Mouse (Mus musculus): Measurements from ENCODE around the gene Foxj1. TPM values are rescaled to one million over a fixed set of nuclear protein-coding genes. Genes with fewer than 3 reads are reported as not detected.

The Foxj1 gene
- total and polyA plus RNA-seq, 3 experiments, result 0.05 to 0.11 TPM; not detected in 1

DNA sequence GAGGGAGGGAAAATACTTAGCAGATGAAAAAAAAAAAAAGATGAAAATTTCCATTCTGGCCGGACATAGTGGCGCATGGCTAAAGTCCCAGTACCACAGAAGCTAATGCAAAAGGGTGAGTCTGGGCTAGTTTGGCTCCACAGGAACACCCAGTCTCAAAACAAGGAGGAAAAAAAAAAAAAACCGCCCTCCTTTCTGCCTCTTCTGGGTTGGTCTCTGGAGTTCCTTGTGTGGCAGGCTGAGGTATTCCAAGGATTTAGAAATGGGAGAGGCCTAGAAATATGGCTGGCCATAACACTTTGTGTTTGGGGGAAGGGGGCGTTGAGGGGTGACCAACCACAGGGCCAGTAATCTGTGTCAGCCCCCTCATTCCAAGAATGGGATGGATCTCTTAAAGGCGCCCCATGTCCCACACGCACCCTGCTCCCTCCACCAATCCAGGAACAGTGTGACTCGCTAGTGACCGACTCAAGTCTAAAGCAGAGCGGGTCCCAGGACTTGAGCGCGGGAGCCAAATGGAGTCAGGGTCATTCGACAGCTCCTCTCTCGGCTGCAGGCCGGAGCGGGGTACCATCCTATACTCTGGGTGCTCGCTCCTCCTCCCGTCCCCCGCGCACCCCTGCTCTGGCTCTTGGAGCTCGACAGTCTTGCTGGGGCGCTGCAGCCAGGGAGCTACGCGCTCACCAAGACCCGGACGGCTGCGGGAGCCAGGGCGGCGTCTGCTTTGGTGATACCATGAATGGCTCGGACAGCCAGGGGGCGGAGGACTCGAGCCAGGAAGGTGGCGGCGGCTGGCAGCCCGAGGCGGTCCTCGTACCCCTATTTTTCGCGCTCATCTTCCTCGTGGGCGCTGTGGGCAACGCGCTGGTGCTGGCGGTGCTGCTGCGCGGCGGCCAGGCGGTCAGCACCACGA, 54.2 kb downstream of the Foxj1 start, which contains the start of gene Galr2:
Gene Galr2 (plus strand): TSS at position 189 of the 913 bp plus-strand sequence.
- ATAC-seq (ENCODE audit: extremely low read depth, insufficient number of reproducible peaks, low FRiP score, poor library complexity, severe bottlenecking), result no peak
- no peak for TF ChIP-seq TAL1 (conservative IDR thresholded peaks at IDR 0.05; ENCODE audit: low read depth, low read length)
- TF ChIP-seq POLR2AphosphoS5 (IDR thresholded peaks at IDR 0.05; ENCODE audit: insufficient replicate concordance, low read depth, low read length), result no peak
- no peak for TF ChIP-seq GATA2 (IDR thresholded peaks at IDR 0.05; ENCODE audit: borderline replicate concordance, low read depth, low read length)
- no peak for TF ChIP-seq CTCF (IDR thresholded peaks at IDR 0.05; ENCODE audit: low read depth, low read length)
- no peak for TF ChIP-seq GATA1 (IDR thresholded peaks at IDR 0.05; ENCODE audit: borderline replicate concordance, low read length)
- H3K27me3 ChIP-seq (ENCODE audit: insufficient read depth, low read length), result peaks cover 24% of the 10 kb centered on the region; the same call in 1 of the 2 replicates
- DNase-seq (ENCODE audit: low spot score), result no peak
- peaks cover 8% of the 10 kb centered on the region for H3K36me3 ChIP-seq (replicated peaks)
- no peak within 1 kb of the TSS for H3K4me3 ChIP-seq (ENCODE audit: low read depth, low read length)
- peaks cover 16% of the 10 kb centered on the region for H3K9me3 ChIP-seq (replicated peaks)
- no peaks in the 10 kb centered on the region for H3K4me1 ChIP-seq (ENCODE audit: insufficient read depth, low read depth, low read length)

Other genes with a start within 250 kb of the Foxj1 start
- 160 and 169 TPM in 2 replicates for gene Wbp2, start 248.4 kb downstream of the Foxj1 start, total RNA-seq (2014; fragmentation: Nextera tagmentation)
- gene Wbp2, start 248.4 kb downstream of the Foxj1 start, total RNA-seq (2017), result 55.9 and 61.6 TPM in 2 replicates
- 499 and 545 TPM in 2 replicates for gene Wbp2, start 248.4 kb downstream of the Foxj1 start, polyA plus RNA-seq (2012)
- gene Trim47, start 208.2 kb downstream of the Foxj1 start, total RNA-seq (2014; fragmentation: Nextera tagmentation), result not detected in 2 replicates
- 0.12 and 0.27 TPM in 2 replicates for gene Trim47, start 208.2 kb downstream of the Foxj1 start, total RNA-seq (2017)
- gene Trim47, start 208.2 kb downstream of the Foxj1 start, polyA plus RNA-seq (2012), result 0.08 TPM in 1 of 2 replicates, not detected in the other
- not detected in 2 replicates for gene Trim65, start 204.3 kb downstream of the Foxj1 start, total RNA-seq (2014; fragmentation: Nextera tagmentation)
- gene Trim65, start 204.3 kb downstream of the Foxj1 start, total RNA-seq (2017), result 0.05 and 0.12 TPM in 2 replicates
- gene Trim65, start 204.3 kb downstream of the Foxj1 start, polyA plus RNA-seq (2012), result not detected in 2 replicates
- 99.3 and 125 TPM in 2 replicates for gene Mrpl38, start 196.5 kb downstream of the Foxj1 start, total RNA-seq (2014; fragmentation: Nextera tagmentation)
- 38.3 and 45.7 TPM in 2 replicates for gene Mrpl38, start 196.5 kb downstream of the Foxj1 start, total RNA-seq (2017)
- 144 and 150 TPM in 2 replicates for gene Mrpl38, start 196.5 kb downstream of the Foxj1 start, polyA plus RNA-seq (2012)
- gene Fbf1, start 167.2 kb downstream of the Foxj1 start, total RNA-seq (2014; fragmentation: Nextera tagmentation), result 42.2 and 50.9 TPM in 2 replicates
- 25.0 and 35.9 TPM in 2 replicates for gene Fbf1, start 167.2 kb downstream of the Foxj1 start, total RNA-seq (2017)
- 23.6 and 26.4 TPM in 2 replicates for gene Fbf1, start 167.2 kb downstream of the Foxj1 start, polyA plus RNA-seq (2012)
- 17.8 and 23.1 TPM in 2 replicates for gene Ten1, start 136.5 kb downstream of the Foxj1 start, total RNA-seq (2014; fragmentation: Nextera tagmentation)
- gene Ten1, start 136.5 kb downstream of the Foxj1 start, total RNA-seq (2017), result 47.6 and 47.8 TPM in 2 replicates
- 95.8 and 99.2 TPM in 2 replicates for gene Ten1, start 136.5 kb downstream of the Foxj1 start, polyA plus RNA-seq (2012)
- gene Acox1, start 136.4 kb downstream of the Foxj1 start, total RNA-seq (2014; fragmentation: Nextera tagmentation), result 34.0 and 35.6 TPM in 2 replicates
- 51.2 and 55.8 TPM in 2 replicates for gene Acox1, start 136.4 kb downstream of the Foxj1 start, total RNA-seq (2017)
- gene Acox1, start 136.4 kb downstream of the Foxj1 start, polyA plus RNA-seq (2012), result 2.5 and 2.8 TPM in 2 replicates
- gene Evpl, start 97.3 kb downstream of the Foxj1 start, total RNA-seq (2014; fragmentation: Nextera tagmentation), result not detected in 2 replicates
- gene Evpl, start 97.3 kb downstream of the Foxj1 start, total RNA-seq (2017), result 0.05 TPM in 1 of 2 replicates, not detected in the other
- 0.01 TPM in 2 replicates for gene Evpl, start 97.3 kb downstream of the Foxj1 start, polyA plus RNA-seq (2012)
- 78.0 and 79.1 TPM in 2 replicates for gene Srp68, start 61.2 kb downstream of the Foxj1 start, total RNA-seq (2014; fragmentation: Nextera tagmentation)
- 25.2 and 35.1 TPM in 2 replicates for gene Srp68, start 61.2 kb downstream of the Foxj1 start, total RNA-seq (2017)
- gene Srp68, start 61.2 kb downstream of the Foxj1 start, polyA plus RNA-seq (2012), result 49.3 and 52.1 TPM in 2 replicates
- not detected in 2 replicates for gene Galr2, start 54.5 kb downstream of the Foxj1 start, total RNA-seq (2014; fragmentation: Nextera tagmentation)
- gene Galr2, start 54.5 kb downstream of the Foxj1 start, total RNA-seq (2017), result 0.23 and 0.38 TPM in 2 replicates
- gene Galr2, start 54.5 kb downstream of the Foxj1 start, polyA plus RNA-seq (2012), result not detected in 2 replicates
- 30.9 and 39.5 TPM in 2 replicates for gene Exoc7, start 28.2 kb downstream of the Foxj1 start, total RNA-seq (2014; fragmentation: Nextera tagmentation)
- 18.6 and 32.1 TPM in 2 replicates for gene Exoc7, start 28.2 kb downstream of the Foxj1 start, total RNA-seq (2017)
- 13.1 and 13.6 TPM in 2 replicates for gene Exoc7, start 28.2 kb downstream of the Foxj1 start, polyA plus RNA-seq (2012)
- 19.4 and 23.7 TPM in 2 replicates for gene Rnf157, start 77.6 kb upstream of the Foxj1 start, total RNA-seq (2014; fragmentation: Nextera tagmentation)
- gene Rnf157, start 77.6 kb upstream of the Foxj1 start, total RNA-seq (2017), result 10.0 and 10.6 TPM in 2 replicates
- gene Rnf157, start 77.6 kb upstream of the Foxj1 start, polyA plus RNA-seq (2012), result 6.1 and 7.1 TPM in 2 replicates
- 184 and 210 TPM in 2 replicates for gene Ubald2, start 98.7 kb upstream of the Foxj1 start, total RNA-seq (2014; fragmentation: Nextera tagmentation)
- 114 and 161 TPM in 2 replicates for gene Ubald2, start 98.7 kb upstream of the Foxj1 start, total RNA-seq (2017)
- 710 and 1,104 TPM in 2 replicates for gene Ubald2, start 98.7 kb upstream of the Foxj1 start, polyA plus RNA-seq (2012)
- gene Qrich2, start 130.8 kb upstream of the Foxj1 start, total RNA-seq (2014; fragmentation: Nextera tagmentation), result not detected in 2 replicates
- 0.05 and 0.06 TPM in 2 replicates for gene Qrich2, start 130.8 kb upstream of the Foxj1 start, total RNA-seq (2017)
- gene Qrich2, start 130.8 kb upstream of the Foxj1 start, polyA plus RNA-seq (2012), result 0.07 and 0.16 TPM in 2 replicates
- gene Prpsap1, start 158.8 kb upstream of the Foxj1 start, total RNA-seq (2014; fragmentation: Nextera tagmentation), result 53.7 and 56.6 TPM in 2 replicates
- 33.3 and 42.2 TPM in 2 replicates for gene Prpsap1, start 158.8 kb upstream of the Foxj1 start, total RNA-seq (2017)
- gene Prpsap1, start 158.8 kb upstream of the Foxj1 start, polyA plus RNA-seq (2012), result 53.9 and 69.4 TPM in 2 replicates
- 1.5 and 2.3 TPM in 2 replicates for gene Sphk1, start 195.5 kb upstream of the Foxj1 start, total RNA-seq (2014; fragmentation: Nextera tagmentation)
- 22.1 and 30.6 TPM in 2 replicates for gene Sphk1, start 195.5 kb upstream of the Foxj1 start, total RNA-seq (2017)
- 16.7 and 17.1 TPM in 2 replicates for gene Sphk1, start 195.5 kb upstream of the Foxj1 start, polyA plus RNA-seq (2012)
- 9.2 and 41.7 TPM in 2 replicates for gene Ube2o, start 246.0 kb upstream of the Foxj1 start, total RNA-seq (2014; fragmentation: Nextera tagmentation)
- gene Ube2o, start 246.0 kb upstream of the Foxj1 start, total RNA-seq (2017), result 6.2 and 6.3 TPM in 2 replicates
- 17.9 and 20.1 TPM in 2 replicates for gene Ube2o, start 246.0 kb upstream of the Foxj1 start, polyA plus RNA-seq (2012)

Data from G1E (cell line).